Mouse (Mus musculus) heart, adult 2 months (tissue): Measurements from ENCODE around the gene Cntrl. TPM values are rescaled to one million over a fixed set of nuclear protein-coding genes. Genes with fewer than 3 reads are reported as not detected.

Experiments
- DNase-seq, 2 experiments: peaks; one replicate each; pipeline ENCODE4 v3.0.0; 2021
- H3K27ac ChIP-seq: fragments of 200-600 bp; 2 replicates; pipeline ENCODE4 v1.8.1; 2022
- H3K27me3 ChIP-seq: fragments of 200-500 bp; 2 replicates; pipeline ENCODE4 v1.6.1; 2012; ENCODE audit warnings: mild to moderate bottlenecking, low read length, inconsistent platforms, mixed read lengths; ENCODE audit not compliant: control insufficient read depth, insufficient read depth
- H3K36me3 ChIP-seq: fragments of 200-500 bp; 2 replicates; pipeline ENCODE4 v1.6.1; 2012; ENCODE audit warnings: low read length, inconsistent platforms; ENCODE audit not compliant: control insufficient read depth, insufficient read depth
- H3K4me1 ChIP-seq: fragments of 200-500 bp; 2 replicates; pipeline ENCODE4 v1.6.1; 2011; ENCODE audit warnings: low read length; ENCODE audit not compliant: control insufficient read depth, insufficient read depth
- H3K4me3 ChIP-seq: fragments of 200-600 bp; 2 replicates; pipeline ENCODE4 v1.8.1; 2022
- H3K79me2 ChIP-seq: fragments of 200-500 bp; replicated peaks from 2 replicates; pipeline ENCODE4 v1.6.1; 2012; ENCODE audit warnings: mild to moderate bottlenecking, inconsistent platforms, low read length, moderate library complexity, mixed read lengths; ENCODE audit not compliant: control insufficient read depth, insufficient read depth
- H3K9ac ChIP-seq: fragments of 200-500 bp; 2 replicates; pipeline ENCODE4 v1.6.1; 2012; ENCODE audit warnings: low read depth, mild to moderate bottlenecking, control low read depth, inconsistent platforms, low read length, mixed read lengths
- CTCF ChIP-seq: fragments of 200-600 bp; IDR thresholded peaks from 2 replicates; pipeline ENCODE4 v1.8.1; 2022; ENCODE audit warnings: antibody characterized with exemption, mild to moderate bottlenecking, moderate library complexity
- EP300 ChIP-seq: fragments of 200-500 bp; IDR thresholded peaks from 2 replicates; pipeline ENCODE4 v1.6.1; 2011; ENCODE audit warnings: low read depth, low read length, control low read depth; ENCODE audit not compliant: insufficient read depth
- POLR2A ChIP-seq: fragments of 200-500 bp; IDR thresholded peaks from 2 replicates; pipeline ENCODE4 v1.6.1; 2011; ENCODE audit warnings: mild to moderate bottlenecking, low read depth, low read length, control low read depth; ENCODE audit not compliant: insufficient read depth
- WGBS: fragments of 180-500 bp; shearing (Covaris S2); methylation state at CpG from one replicate; pipeline ENCODE4 v1.1.7; 2018; 5-methylcytosine and 5-hydroxymethylcytosine counted together
- intact Hi-C: fragments of 180-260 bp; cut with DNase I; formaldehyde crosslinking; loops from one replicate; pipeline ENCODE4 v1.15.1; 2025
- polyA plus RNA-seq: library from polyadenylated mRNA; depleted of rRNA; stranded (reverse); fragments of >200 nt; gene quantifications from 2 replicates; pipeline ENCODE4 v1.2.3, GENCODE M21; 2012
- total RNA-seq, 2 experiments: library from RNA; stranded (reverse); gene quantifications; 2 replicates each; pipeline ENCODE4 v1.2.3; 2021

Gene Cntrl
- total and polyA plus RNA-seq, 3 experiments: 5.0 to 6.5 (median 5.3) TPM

DNA sequence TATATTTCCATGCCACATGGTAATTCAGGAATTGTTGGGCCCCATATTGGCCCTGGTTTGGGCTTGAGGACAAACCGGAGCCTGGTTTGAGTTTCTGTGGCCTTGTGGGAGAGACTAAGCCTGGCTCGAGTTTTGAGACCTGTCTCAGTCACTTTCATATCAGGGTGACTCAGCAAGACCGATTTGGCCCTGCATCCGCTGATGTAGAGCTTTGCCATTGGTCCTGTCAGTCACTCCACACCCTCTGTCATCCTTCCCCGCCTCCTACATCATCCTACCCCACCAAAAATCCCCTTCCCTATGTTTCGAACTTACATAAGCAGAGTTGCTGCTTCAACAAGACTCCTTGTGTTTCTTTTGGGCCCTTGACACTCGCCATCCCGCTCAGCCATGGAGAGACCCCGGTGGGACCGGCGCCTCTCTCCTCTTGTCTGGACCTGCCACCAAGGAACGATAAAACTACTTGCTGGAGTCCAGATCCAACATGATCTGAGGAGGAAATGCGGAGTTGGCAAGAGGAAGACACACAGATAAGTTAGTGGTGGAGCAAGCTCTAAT, 42.7 kb upstream of the Cntrl start:
- H3K36me3 ChIP-seq: no peaks in the 10 kb centered on the region
- no peaks in the 10 kb centered on the region for H3K4me1 ChIP-seq
- no peak overlapping the region for H3K9ac ChIP-seq
- no peaks in the 10 kb centered on the region for H3K27me3 ChIP-seq
- H3K4me3 ChIP-seq: no peak overlapping the region
- intact Hi-C loops: no loop called here
- 81% methylated on average over 13 of the region's 13 CpGs for WGBS
- H3K79me2 ChIP-seq: no peaks in the 10 kb centered on the region
- no peak overlapping the region for H3K27ac ChIP-seq
- TF ChIP-seq POLR2A: no peak
- TF ChIP-seq CTCF: no peak
- TF ChIP-seq EP300: no peak
- no peak for DNase-seq

DNA sequence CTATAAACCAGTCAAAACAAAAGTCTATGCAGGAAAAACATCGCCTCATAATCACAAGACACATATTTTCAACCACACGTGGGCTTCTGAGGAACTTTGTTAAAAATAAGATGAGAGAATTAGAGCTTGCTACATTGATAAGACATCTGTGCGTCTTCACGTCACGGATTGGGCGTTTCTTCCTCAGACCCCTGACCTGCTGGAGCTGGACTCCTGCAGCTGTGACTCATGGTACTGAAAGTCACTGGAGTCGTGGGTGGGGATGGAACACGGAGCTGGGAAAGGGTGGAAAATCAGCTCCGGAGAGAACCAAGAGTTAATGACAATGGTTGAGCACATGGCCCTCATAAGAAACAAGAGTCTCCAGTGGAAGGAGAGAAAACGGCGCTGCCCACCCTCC, 42.2 kb upstream of the Cntrl start:
- no peak for DNase-seq
- H3K4me1 ChIP-seq: no peaks in the 10 kb centered on the region
- no peaks in the 10 kb centered on the region for H3K36me3 ChIP-seq
- 57% methylated on average over 11 of the region's 11 CpGs for WGBS
- no peaks in the 10 kb centered on the region for H3K27me3 ChIP-seq
- no peak overlapping the region for H3K9ac ChIP-seq
- H3K4me3 ChIP-seq: no peak overlapping the region
- H3K79me2 ChIP-seq: no peaks in the 10 kb centered on the region
- no peak for TF ChIP-seq EP300
- TF ChIP-seq CTCF: no peak
- TF ChIP-seq POLR2A: no peak
- H3K27ac ChIP-seq: no peak overlapping the region
- intact Hi-C loops: no loop called here

DNA sequence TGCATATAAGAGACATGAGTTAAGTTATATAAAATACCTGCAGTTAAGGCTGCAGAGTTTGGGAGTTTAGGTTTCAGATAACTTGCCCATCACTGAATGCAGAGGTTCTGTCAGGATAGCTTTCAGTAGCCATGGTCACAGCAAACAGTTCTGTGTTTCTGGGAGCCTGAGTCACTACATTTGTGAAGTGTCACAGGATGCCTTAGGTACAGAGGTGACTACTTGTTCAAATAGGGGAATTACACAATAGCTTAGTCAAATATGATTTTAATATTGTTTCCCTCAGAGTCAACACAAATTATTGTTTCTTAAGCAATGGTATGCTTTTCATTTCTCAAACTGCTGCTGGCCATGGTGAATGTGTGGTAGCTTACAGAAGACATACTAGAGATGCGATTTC, 40.2 kb upstream of the Cntrl start:
- Histone ChIP-seq H3K27me3 (no peaks in the 10 kb centered on the region), H3K27ac (no peak overlapping the region), H3K9ac (no peak overlapping the region), H3K36me3 (no peaks in the 10 kb centered on the region), H3K4me1 (no peaks in the 10 kb centered on the region), H3K4me3 (no peak overlapping the region), H3K79me2 (no peaks in the 10 kb centered on the region)
- intact Hi-C loops: no loop called here
- WGBS: 88% methylated on average over 1 of the region's 1 CpGs
- no peak for TF ChIP-seq EP300
- no peak for TF ChIP-seq CTCF
- TF ChIP-seq POLR2A: no peak
- DNase-seq: no peak

DNA sequence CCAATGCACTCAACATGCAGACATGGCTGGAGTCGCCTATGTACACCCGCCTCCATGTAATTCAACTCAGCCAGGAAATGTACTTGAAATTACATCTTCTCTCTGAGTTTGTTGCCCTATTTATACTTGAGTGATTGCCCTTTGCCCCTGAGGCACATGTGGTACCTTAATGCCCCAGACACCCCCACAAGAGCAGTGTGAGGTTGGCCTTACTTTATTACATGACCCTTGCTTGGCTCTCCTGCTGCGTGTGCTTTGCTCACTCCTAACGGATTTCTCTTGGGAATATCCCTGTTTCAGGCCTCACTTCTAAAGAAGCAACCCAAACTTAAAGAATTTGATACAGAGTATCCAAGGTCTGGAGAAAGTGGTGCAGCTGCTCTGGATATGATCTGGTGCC, 39.0 kb upstream of the Cntrl start:
- intact Hi-C loops: no loop called here
- Histone ChIP-seq H3K4me1 (no peaks in the 10 kb centered on the region), H3K9ac (no peak overlapping the region), H3K27me3 (no peaks in the 10 kb centered on the region), H3K36me3 (no peaks in the 10 kb centered on the region), H3K27ac (no peak overlapping the region), H3K79me2 (no peaks in the 10 kb centered on the region), H3K4me3 (no peak overlapping the region)
- no peak for DNase-seq
- 87% methylated on average over 4 of the region's 4 CpGs for WGBS
- no peak for TF ChIP-seq EP300
- no peak for TF ChIP-seq CTCF
- no peak for TF ChIP-seq POLR2A

DNA sequence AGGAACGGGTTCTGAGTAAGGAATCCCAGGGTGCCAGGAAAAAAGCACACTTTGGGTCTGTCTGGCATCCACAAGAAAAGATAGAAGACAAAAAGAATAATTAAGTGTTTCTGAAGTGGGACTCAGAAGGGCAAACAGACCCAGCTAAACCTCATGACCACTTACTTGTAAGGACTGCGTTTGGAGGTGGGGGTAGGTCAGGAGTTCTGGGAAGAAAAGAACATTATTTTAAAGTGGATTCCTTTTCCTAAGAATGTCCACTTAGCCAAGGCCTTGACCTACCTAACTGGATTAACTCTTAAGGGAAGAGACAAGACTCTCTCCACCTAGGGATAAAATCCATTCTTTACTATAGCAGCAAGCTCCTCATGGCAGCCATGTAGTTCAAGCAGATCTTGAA, 36.7 kb upstream of the Cntrl start:
- H3K9ac ChIP-seq: no peak overlapping the region
- no peak overlapping the region for H3K27ac ChIP-seq
- H3K4me1 ChIP-seq: no peaks in the 10 kb centered on the region
- H3K27me3 ChIP-seq: no peaks in the 10 kb centered on the region
- intact Hi-C loops: no loop called here
- TF ChIP-seq CTCF: no peak
- no peak for TF ChIP-seq EP300
- no peak for TF ChIP-seq POLR2A
- H3K79me2 ChIP-seq: no peaks in the 10 kb centered on the region
- H3K36me3 ChIP-seq: no peaks in the 10 kb centered on the region
- DNase-seq: no peak
- H3K4me3 ChIP-seq: no peak overlapping the region
- 70% methylated on average over 2 of the region's 2 CpGs for WGBS

DNA sequence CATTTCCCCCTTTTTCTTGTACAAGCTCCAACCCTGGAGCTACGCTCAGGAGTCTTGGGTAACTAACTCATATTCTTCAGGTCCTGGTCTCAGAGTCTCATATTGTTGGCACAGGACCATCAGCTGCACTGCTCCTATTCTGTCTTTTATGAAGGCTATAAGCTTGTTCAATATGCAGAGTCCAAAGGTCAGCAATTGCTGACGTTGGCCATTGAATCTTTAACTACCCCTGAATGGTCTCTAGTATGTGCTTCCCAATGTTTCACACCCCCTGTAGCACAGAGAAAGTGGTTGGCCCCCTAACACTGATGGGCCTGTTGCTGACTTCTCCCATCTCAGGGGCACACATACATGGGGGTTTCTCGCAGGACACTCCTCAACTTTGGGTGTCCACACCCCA, 35.0 kb upstream of the Cntrl start:
- no peak for DNase-seq
- Histone ChIP-seq H3K4me1 (no peaks in the 10 kb centered on the region), H3K4me3 (no peak overlapping the region), H3K27me3 (no peaks in the 10 kb centered on the region), H3K9ac (no peak overlapping the region), H3K79me2 (no peaks in the 10 kb centered on the region), H3K36me3 (no peaks in the 10 kb centered on the region), H3K27ac (no peak overlapping the region)
- TF ChIP-seq CTCF (no peak), POLR2A (no peak), EP300 (no peak)
- WGBS: 92% methylated on average over 3 of the region's 3 CpGs
- intact Hi-C loops: no loop called here
